Mouse (Mus musculus) neural tube, embryonic 13.5 days (tissue): ENCODE results near the gene Brd3os. TPM values are rescaled to one million over a fixed set of nuclear protein-coding genes. Genes with fewer than 3 reads are reported as not detected.

ENCODE experiments used
- ATAC-seq: fragments of 200-750 bp; cut with Nextera tagmentation; 2 replicates; pipeline ENCODE4 v1.8.0; 2017; ENCODE audit warnings: low read depth, mild to moderate bottlenecking, moderate TSS enrichment, moderate library complexity
- H3K27ac ChIP-seq: fragments of 300-500 bp; sonication (generic); replicated peaks from 2 replicates; pipeline ENCODE4 v1.5.1; 2015; ENCODE audit warnings: moderate library complexity, mild to moderate bottlenecking, inconsistent platforms
- H3K27me3 ChIP-seq: fragments of 300-500 bp; sonication (generic); 2 replicates; pipeline ENCODE4 v1.6.1; 2015; ENCODE audit warnings: mild to moderate bottlenecking, inconsistent platforms
- H3K36me3 ChIP-seq: fragments of 300-500 bp; sonication (generic); 2 replicates; pipeline ENCODE4 v1.6.1; 2015; ENCODE audit warnings: mild to moderate bottlenecking, inconsistent platforms
- H3K4me1 ChIP-seq: fragments of 300-500 bp; sonication (generic); replicated peaks from 2 replicates; pipeline ENCODE4 v1.6.1; 2015; ENCODE audit warnings: inconsistent platforms
- H3K4me2 ChIP-seq: fragments of 300-500 bp; sonication (generic); 2 replicates; pipeline ENCODE4 v1.6.1; 2015; ENCODE audit warnings: inconsistent platforms, mild to moderate bottlenecking, moderate library complexity
- H3K4me3 ChIP-seq: fragments of 300-500 bp; sonication (generic); 2 replicates; pipeline ENCODE4 v1.5.1; 2015; ENCODE audit warnings: mild to moderate bottlenecking, inconsistent platforms
- H3K9ac ChIP-seq: fragments of 300-500 bp; sonication (generic); 2 replicates; pipeline ENCODE4 v1.6.1; 2015; ENCODE audit warnings: moderate library complexity, mild to moderate bottlenecking, inconsistent platforms
- H3K9me3 ChIP-seq: fragments of 300-500 bp; sonication (generic); 2 replicates; pipeline ENCODE4 v1.6.1; 2016; ENCODE audit warnings: inconsistent platforms
- WGBS: fragments of 180-500 bp; shearing (Covaris S2); methylation state at CpG from one replicate; pipeline ENCODE4 v1.1.7; 2015; 5-methylcytosine and 5-hydroxymethylcytosine counted together
- polyA plus RNA-seq: library from polyadenylated mRNA; unstranded; fragments of >200 nt; fragmentation: Nextera tagmentation; extraction: Ambion mirVana; gene quantifications from 2 replicates; pipeline ENCODE4 v1.2.1, GENCODE M21; 2015

Brd3os gene
- polyA plus RNA-seq, 1 experiment from 2014 or later: 30.5 TPM

GRCm38 (mm10) chr2:27411688-27412174 is 30.4 kb upstream of the Brd3os start:
- H3K9me3 ChIP-seq: no peaks in the 10 kb centered on the region
- H3K4me3 ChIP-seq: no peak overlapping the region
- peak overlapping the region; percentile 50; the same call in 1 of the 2 replicates for H3K9ac ChIP-seq
- peaks cover 94% of the 10 kb centered on the region for H3K4me1 ChIP-seq
- H3K36me3 ChIP-seq: no peaks in the 10 kb centered on the region
- ATAC-seq: peak; percentile 17; the same call in 1 of the 2 replicates
- H3K27me3 ChIP-seq: no peaks in the 10 kb centered on the region
- H3K27ac ChIP-seq: peak overlapping the region; percentile 86
- 8% methylated on average over 8 of the region's 8 CpGs for whole genome bisulfite sequencing
- H3K4me2 ChIP-seq: 0 out of 2 replicates have a peak overlapping the region, but pooled peaks have one; percentile 5

- Histone ChIP-seq H3K36me3 (no peaks in the 10 kb centered on the region), H3K9me3 (no peaks in the 10 kb centered on the region), H3K4me3 (no peak overlapping the region), H3K4me2 (peak overlapping the region; percentile 16), H3K9ac (peak overlapping the region; percentile 50), H3K27ac (peak overlapping the region; percentile 86), H3K27me3 (no peaks in the 10 kb centered on the region), H3K4me1 (peaks cover 94% of the 10 kb centered on the region)
- 7% methylated on average over 7 of the region's 7 CpGs for WGBS
- no peak for ATAC-seq
These were observed 29.8 kb upstream of the Brd3os start for GRCm38 (mm10) chr2:27412245-27412800.

GRCm38 (mm10) chr2:27413582-27413935 is 28.6 kb upstream of the Brd3os start:
- ATAC-seq: peak; percentile 8; the same call in 1 of the 2 replicates
- H3K9me3 ChIP-seq: no peaks in the 10 kb centered on the region
- peak overlapping the region; percentile 41 for H3K9ac ChIP-seq
- no peaks in the 10 kb centered on the region for H3K27me3 ChIP-seq
- peak overlapping the region; percentile 34 for H3K4me2 ChIP-seq
- no peaks in the 10 kb centered on the region for H3K36me3 ChIP-seq
- H3K4me3 ChIP-seq: no peak overlapping the region
- 12% methylated on average over 2 of the region's 2 CpGs for WGBS
- H3K27ac ChIP-seq: peak overlapping the region; percentile 86
- peaks cover 94% of the 10 kb centered on the region for H3K4me1 ChIP-seq

GRCm38 (mm10) chr2:27413936-27414657 is 28.0 kb upstream of the Brd3os start:
- Histone ChIP-seq H3K4me1 (peaks cover 94% of the 10 kb centered on the region), H3K27ac (peak overlapping the region; percentile 86), H3K9ac (peak overlapping the region; percentile 41), H3K27me3 (no peaks in the 10 kb centered on the region), H3K4me3 (no peak overlapping the region), H3K4me2 (peak overlapping the region; percentile 34), H3K9me3 (no peaks in the 10 kb centered on the region), H3K36me3 (no peaks in the 10 kb centered on the region)
- peak; percentile 81 for ATAC-seq
- 7% methylated on average over 16 of the region's 16 CpGs for WGBS

- H3K36me3 ChIP-seq: no peaks in the 10 kb centered on the region
- WGBS: 63% methylated on average over 11 of the region's 11 CpGs
- peak overlapping the region; percentile 34; the same call in 1 of the 2 replicates for H3K4me2 ChIP-seq
- H3K4me1 ChIP-seq: peaks cover 98% of the 10 kb centered on the region
- H3K9ac ChIP-seq: 0 out of 2 replicates have a peak overlapping the region, but pooled peaks have one; percentile 41
- ATAC-seq: no peak
- H3K27ac ChIP-seq: peak overlapping the region; percentile 86
- H3K4me3 ChIP-seq: no peak overlapping the region
- no peaks in the 10 kb centered on the region for H3K9me3 ChIP-seq
- no peaks in the 10 kb centered on the region for H3K27me3 ChIP-seq
These were observed 26.9 kb upstream of the Brd3os start for GRCm38 (mm10) chr2:27415060-27415783.

- H3K27me3 ChIP-seq: no peaks in the 10 kb centered on the region
- no peak overlapping the region for H3K4me3 ChIP-seq
- ATAC-seq: no peak
- no peak overlapping the region for H3K27ac ChIP-seq
- no peaks in the 10 kb centered on the region for H3K36me3 ChIP-seq
- peak overlapping the region; percentile 9; the same call in 1 of the 2 replicates for H3K9ac ChIP-seq
- H3K4me2 ChIP-seq: no peak overlapping the region
- H3K9me3 ChIP-seq: no peaks in the 10 kb centered on the region
- peaks cover 96% of the 10 kb centered on the region for H3K4me1 ChIP-seq
- 45% methylated on average over 3 of the region's 3 CpGs for WGBS
These were observed 25.7 kb upstream of the Brd3os start for GRCm38 (mm10) chr2:27416425-27416824.

- Histone ChIP-seq H3K4me3 (no peak overlapping the region), H3K9ac (no peak overlapping the region), H3K9me3 (no peaks in the 10 kb centered on the region), H3K4me1 (peaks cover 96% of the 10 kb centered on the region), H3K27me3 (no peaks in the 10 kb centered on the region), H3K27ac (peak overlapping the region; percentile 33; the same call in 1 of the 2 replicates), H3K4me2 (no peak overlapping the region), H3K36me3 (no peaks in the 10 kb centered on the region)
- ATAC-seq: no peak
- 39% methylated on average over 5 of the region's 5 CpGs for WGBS
These were observed 24.4 kb upstream of the Brd3os start for GRCm38 (mm10) chr2:27417648-27418153.

GRCm38 (mm10) chr2:27418577-27419070 is 23.5 kb upstream of the Brd3os start:
- Histone ChIP-seq H3K9me3 (no peaks in the 10 kb centered on the region), H3K9ac (peak overlapping the region; percentile 47; the same call in 1 of the 2 replicates), H3K27ac (peak overlapping the region; percentile 29; the same call in 1 of the 2 replicates), H3K4me2 (no peak overlapping the region), H3K4me1 (peaks cover 96% of the 10 kb centered on the region), H3K4me3 (no peak overlapping the region), H3K36me3 (no peaks in the 10 kb centered on the region), H3K27me3 (no peaks in the 10 kb centered on the region)
- WGBS: 51% methylated on average over 6 of the region's 6 CpGs
- no peak for ATAC-seq

- Histone ChIP-seq H3K27ac (peak overlapping the region; percentile 87), H3K9me3 (no peaks in the 10 kb centered on the region), H3K36me3 (no peaks in the 10 kb centered on the region), H3K4me1 (peaks cover 86% of the 10 kb centered on the region), H3K4me2 (peak overlapping the region; percentile 31), H3K27me3 (no peaks in the 10 kb centered on the region), H3K9ac (peak overlapping the region; percentile 52), H3K4me3 (no peak overlapping the region; the same call in 1 of the 2 replicates)
- WGBS: 45% methylated on average over 20 of the region's 20 CpGs
- ATAC-seq: peak; percentile 32; the same call in 1 of the 2 replicates
These were observed 20.6 kb upstream of the Brd3os start for GRCm38 (mm10) chr2:27421293-27422068.

- no peaks in the 10 kb centered on the region for H3K36me3 ChIP-seq
- peak overlapping the region; percentile 95 for H3K4me3 ChIP-seq
- H3K9me3 ChIP-seq: no peaks in the 10 kb centered on the region
- no peaks in the 10 kb centered on the region for H3K27me3 ChIP-seq
- 37% methylated on average over 7 of the region's 7 CpGs for WGBS
- H3K27ac ChIP-seq: peak overlapping the region; percentile 25
- peak overlapping the region; percentile 96 for H3K9ac ChIP-seq
- ATAC-seq: no peak
- H3K4me1 ChIP-seq: peaks cover 76% of the 10 kb centered on the region
- peak overlapping the region; percentile 96 for H3K4me2 ChIP-seq
These were observed 18.5 kb upstream of the Brd3os start for GRCm38 (mm10) chr2:27423596-27423995.

- no peaks in the 10 kb centered on the region for H3K9me3 ChIP-seq
- H3K36me3 ChIP-seq: no peaks in the 10 kb centered on the region
- peaks cover 60% of the 10 kb centered on the region for H3K4me1 ChIP-seq
- ATAC-seq: no peak
- H3K27me3 ChIP-seq: no peaks in the 10 kb centered on the region
- peak overlapping the region; percentile 96 for H3K4me2 ChIP-seq
- WGBS: 2% methylated on average over 20 of the region's 20 CpGs
- H3K9ac ChIP-seq: peak overlapping the region; percentile 96
- peak overlapping the region; percentile 90 for H3K27ac ChIP-seq
- H3K4me3 ChIP-seq: peak overlapping the region; percentile 95
These were observed 16.9 kb upstream of the Brd3os start for GRCm38 (mm10) chr2:27425161-27425611.
